Mouse (Mus musculus): ENCODE results near the gene H2-Q4.
"Not testable (repeated sequence)": the region's sequence is repeated elsewhere in the genome, so short reads cannot be mapped to it uniquely, and the experiment has no call there.

GRCm38 (mm10) chr17:35425474-35425873 is 46.1 kb downstream of the H2-Q4 start:
- not testable (repeated sequence) for TF ChIP-seq EP300, CTCF (IDR thresholded peaks at IDR 0.05; ENCODE audit: low read depth)
